Mouse (Mus musculus) E14TG2a.4 (cell line): ENCODE results near the gene Msh5.

ENCODE experiments used
- CTCF ChIP-seq: conservative IDR thresholded peaks from 2 replicates; pipeline ENCODE4 v1.5.1; 2014; ENCODE audit warnings: low read length
- POU5F1 ChIP-seq: IDR thresholded peaks from 2 replicates; pipeline ENCODE4 v1.6.1; 2014; ENCODE audit warnings: low read length, borderline replicate concordance

GRCm38 (mm10) chr17:35011440-35011839 is 35.1 kb downstream of the Msh5 start:
- TF ChIP-seq POU5F1 (no peak), CTCF (no peak)
